21 mouse cellular contexts compared by ENCODE assay signal in the genomic region with DNA sequence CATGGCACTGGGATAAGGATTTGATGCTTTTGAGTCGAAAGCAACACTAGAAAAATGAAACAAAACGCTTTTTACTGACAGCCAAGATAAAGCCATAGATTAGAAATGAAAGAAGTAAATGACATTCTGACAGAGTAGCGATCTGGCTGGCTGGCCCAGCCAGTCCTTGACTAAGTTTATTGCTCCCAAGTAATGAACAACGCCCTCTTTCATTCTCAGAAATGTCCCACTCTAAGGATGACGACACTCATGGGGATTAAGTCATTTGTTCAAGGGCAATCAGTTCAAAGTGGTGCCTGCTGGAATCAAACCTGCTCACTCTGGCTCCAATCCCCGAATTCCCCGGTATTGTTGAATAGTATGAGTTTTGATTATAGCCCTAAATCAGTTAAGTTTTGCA.
"Had no signal": no experiment of that assay in that cellular context is flagged by ENCODE, and none has a peak within 500 bp of the region (broad histone marks: within the 10 kb centered on the region; RNA-seq: fewer than 3 reads in every experiment).

No protein-coding gene starts in this region.

- H3K27me3 ChIP-seq: limb, embryonic 12.5 days; limb, embryonic 15.5 days; midbrain, embryonic 13.5 days; neural tube, embryonic 13.5 days had no signal

- H3K27ac ChIP-seq: kidney, embryonic 15.5 days; limb, embryonic 12.5 days; limb, embryonic 15.5 days; liver, embryonic 14.5 days; midbrain, embryonic 13.5 days; neural tube, embryonic 13.5 days; stomach, postnatal 0 days had no signal

- H3K4me3 ChIP-seq: kidney, embryonic 15.5 days; limb, embryonic 12.5 days; limb, embryonic 15.5 days; midbrain, embryonic 13.5 days; myocyte; neural tube, embryonic 13.5 days had no signal

- H3K4me2 ChIP-seq: kidney, embryonic 15.5 days; limb, embryonic 12.5 days; limb, embryonic 15.5 days; liver, embryonic 11.5 days; lung, embryonic 14.5 days; midbrain, embryonic 13.5 days; neural tube, embryonic 13.5 days had no signal

- H3K36me3 ChIP-seq: kidney, embryonic 15.5 days; limb, embryonic 12.5 days; limb, embryonic 15.5 days; midbrain, embryonic 13.5 days; neural tube, embryonic 13.5 days had no signal

- DNase-seq: kidney, adult 8-10 months; kidney, postnatal 10 days; kidney, postnatal 36 days; left cerebral cortex, postnatal 4 days; liver, postnatal 0 days; lung, postnatal 14 days; retina, postnatal 1 day; right cerebral cortex, postnatal 25 days; thymus, adult 2 months; thymus, postnatal 14 days had no signal

- H3K4me1 ChIP-seq: kidney, embryonic 15.5 days had no signal

- H3K9ac ChIP-seq: kidney, embryonic 15.5 days; limb, embryonic 12.5 days; limb, embryonic 15.5 days; liver, embryonic 14.5 days; liver, postnatal 0 days; lung, embryonic 14.5 days; midbrain, embryonic 13.5 days; neural tube, embryonic 13.5 days had no signal

- ATAC-seq: liver, postnatal 0 days; midbrain, embryonic 13.5 days; midbrain, embryonic 16.5 days had no signal

- H3K9me3 ChIP-seq: kidney, embryonic 15.5 days; limb, embryonic 12.5 days; limb, embryonic 15.5 days; midbrain, embryonic 13.5 days; neural tube, embryonic 13.5 days had no signal
